Mouse (Mus musculus) kidney, embryonic 14.5 days (tissue): Measurements from ENCODE around the gene Smpd2. TPM values are rescaled to one million over a fixed set of nuclear protein-coding genes. Genes with fewer than 3 reads are reported as not detected.

Experiments used
- ATAC-seq: fragments of 200-750 bp; cut with Nextera tagmentation; 2 replicates; pipeline ENCODE4 v1.8.0; 2017; ENCODE audit warnings: moderate number of reproducible peaks, mild to moderate bottlenecking, moderate TSS enrichment, moderate library complexity; ENCODE audit not compliant: low FRiP score, low TSS enrichment
- H3K27ac ChIP-seq: fragments of 300-500 bp; sonication (generic); 2 replicates; pipeline ENCODE4 v1.5.1; 2014; ENCODE audit warnings: low read depth, mild to moderate bottlenecking, low read length, moderate library complexity, mixed read lengths
- H3K27me3 ChIP-seq: fragments of 300-500 bp; sonication (generic); 2 replicates; pipeline ENCODE4 v1.6.1; 2014; ENCODE audit warnings: mild to moderate bottlenecking, low read length; ENCODE audit not compliant: control insufficient read depth, insufficient read depth
- H3K36me3 ChIP-seq: fragments of 300-500 bp; sonication (generic); 2 replicates; pipeline ENCODE4 v1.6.1; 2014; ENCODE audit warnings: low read length, mixed read lengths; ENCODE audit not compliant: control insufficient read depth, insufficient read depth
- H3K4me1 ChIP-seq: fragments of 300-500 bp; sonication (generic); 2 replicates; pipeline ENCODE4 v1.6.1; 2014; ENCODE audit warnings: low read length, mixed read lengths; ENCODE audit not compliant: control insufficient read depth, insufficient read depth
- H3K4me2 ChIP-seq: fragments of 300-500 bp; sonication (generic); replicated peaks from 2 replicates; pipeline ENCODE4 v1.6.1; 2014; ENCODE audit warnings: low read depth, mild to moderate bottlenecking, low read length
- H3K4me3 ChIP-seq: fragments of 300-500 bp; sonication (generic); 2 replicates; pipeline ENCODE4 v1.5.1; 2014; ENCODE audit warnings: mild to moderate bottlenecking, low read length
- H3K9ac ChIP-seq: fragments of 300-500 bp; sonication (generic); 2 replicates; pipeline ENCODE4 v1.6.1; 2014; ENCODE audit warnings: low read depth, mild to moderate bottlenecking, low read length, moderate library complexity
- H3K9me3 ChIP-seq: fragments of 300-500 bp; sonication (generic); 2 replicates; pipeline ENCODE4 v1.6.1; 2016; ENCODE audit warnings: low read length; ENCODE audit not compliant: control insufficient read depth
- WGBS: fragments of 180-500 bp; shearing (Covaris S2); extraction: QIAGEN DNeasy Blood & Tissue Kit; methylation state at CpG from one replicate; pipeline ENCODE4 v1.1.7; 2014; 5-methylcytosine and 5-hydroxymethylcytosine counted together
- polyA plus RNA-seq: library from polyadenylated mRNA; unstranded; fragments of >200 nt; fragmentation: Nextera tagmentation; extraction: Ambion mirVana; gene quantifications from 2 replicates; pipeline ENCODE4 v1.2.1, GENCODE M21; 2014

Smpd2 gene
- polyA plus RNA-seq, 1 experiment from 2014 or later: 59.2 TPM

DNA sequence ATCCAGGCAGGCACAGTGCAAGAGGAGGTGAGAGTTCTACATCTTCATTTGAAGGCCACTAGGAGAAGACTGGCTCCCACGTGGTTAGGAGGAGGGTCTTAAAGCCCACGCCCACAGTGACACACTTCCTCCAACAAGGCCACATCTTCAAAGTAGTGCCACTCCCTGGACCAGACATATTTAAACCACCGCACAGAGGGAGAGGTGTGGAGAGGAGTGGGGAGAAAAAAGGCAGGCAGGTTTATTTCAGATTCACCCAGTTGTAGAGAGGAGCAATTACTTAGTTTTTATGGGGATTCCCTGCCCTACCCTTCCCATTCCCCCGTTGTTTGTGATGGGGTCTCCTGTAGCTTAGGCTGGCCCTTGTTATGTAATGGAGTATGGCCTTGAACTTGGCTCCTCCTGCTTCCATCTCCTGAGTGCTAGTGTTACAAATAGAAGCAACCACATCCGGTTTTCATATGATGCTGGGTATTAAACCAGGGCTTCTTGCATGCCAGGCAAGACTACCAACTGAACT, 17.1 kb downstream of the Smpd2 start:
- Histone ChIP-seq H3K9ac (no peak overlapping the region), H3K36me3 (no peaks in the 10 kb centered on the region), H3K27ac (no peak overlapping the region), H3K9me3 (no peaks in the 10 kb centered on the region), H3K4me3 (no peak overlapping the region), H3K27me3 (no peaks in the 10 kb centered on the region), H3K4me1 (0 out of 2 replicates have a peak, but pooled peaks cover 9% of the 10 kb centered on the region), H3K4me2 (no peak overlapping the region)
- ATAC-seq: no peak
- 72% methylated on average over 5 of the region's 5 CpGs for WGBS

DNA sequence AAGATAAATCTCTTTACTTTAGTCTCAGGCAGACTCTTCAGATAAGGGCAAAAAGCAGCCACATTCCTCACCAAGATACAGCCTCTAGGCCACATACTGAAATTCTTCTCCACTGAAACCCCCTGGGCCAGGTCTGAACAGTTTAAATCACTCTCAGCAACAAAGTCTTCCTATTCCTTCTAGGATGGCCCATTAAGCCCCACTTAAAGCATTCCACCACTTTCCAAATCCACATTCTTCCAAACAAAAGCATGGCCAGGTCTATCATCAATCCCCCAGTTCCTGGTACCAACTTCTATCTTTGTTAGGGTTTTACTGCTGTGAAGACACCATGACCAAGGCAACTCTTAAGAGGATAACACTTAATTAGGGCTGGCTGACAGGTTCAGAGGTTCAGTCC, 17.6 kb downstream of the Smpd2 start:
- no peak overlapping the region for H3K4me3 ChIP-seq
- no peak overlapping the region for H3K9ac ChIP-seq
- H3K4me2 ChIP-seq: no peak overlapping the region
- 0 out of 2 replicates have a peak, but pooled peaks cover 9% of the 10 kb centered on the region for H3K4me1 ChIP-seq
- no peaks in the 10 kb centered on the region for H3K27me3 ChIP-seq
- ATAC-seq: no peak
- H3K27ac ChIP-seq: no peak overlapping the region
- no peaks in the 10 kb centered on the region for H3K36me3 ChIP-seq
- no peaks in the 10 kb centered on the region for H3K9me3 ChIP-seq

DNA sequence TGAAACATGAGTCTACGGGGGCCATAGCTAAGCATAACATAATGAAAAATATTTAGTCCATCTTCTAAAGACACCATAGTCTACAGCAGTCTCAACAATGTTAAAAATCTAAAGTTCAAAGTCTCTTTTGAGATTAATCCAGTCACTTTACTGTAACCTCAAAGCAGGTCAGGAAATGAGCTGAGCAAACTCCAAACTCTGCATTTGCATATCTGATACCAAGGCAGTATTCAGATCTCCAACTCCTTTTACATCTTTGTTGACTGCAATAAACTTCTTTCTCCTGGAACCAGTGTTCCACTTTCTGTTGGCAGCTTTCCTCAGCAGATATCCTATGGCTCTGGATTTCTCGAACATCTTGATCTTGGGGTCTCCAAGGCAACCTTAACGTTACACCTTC, 19.5 kb downstream of the Smpd2 start:
- Histone ChIP-seq H3K9me3 (no peaks in the 10 kb centered on the region), H3K4me2 (no peak overlapping the region), H3K27me3 (no peaks in the 10 kb centered on the region), H3K9ac (no peak overlapping the region), H3K4me3 (no peak overlapping the region), H3K27ac (no peak overlapping the region), H3K4me1 (0 out of 2 replicates have a peak, but pooled peaks cover 5% of the 10 kb centered on the region), H3K36me3 (0 out of 2 replicates have a peak, but pooled peaks cover 6% of the 10 kb centered on the region)
- WGBS: 84% methylated on average over 3 of the region's 3 CpGs
- ATAC-seq: no peak

DNA sequence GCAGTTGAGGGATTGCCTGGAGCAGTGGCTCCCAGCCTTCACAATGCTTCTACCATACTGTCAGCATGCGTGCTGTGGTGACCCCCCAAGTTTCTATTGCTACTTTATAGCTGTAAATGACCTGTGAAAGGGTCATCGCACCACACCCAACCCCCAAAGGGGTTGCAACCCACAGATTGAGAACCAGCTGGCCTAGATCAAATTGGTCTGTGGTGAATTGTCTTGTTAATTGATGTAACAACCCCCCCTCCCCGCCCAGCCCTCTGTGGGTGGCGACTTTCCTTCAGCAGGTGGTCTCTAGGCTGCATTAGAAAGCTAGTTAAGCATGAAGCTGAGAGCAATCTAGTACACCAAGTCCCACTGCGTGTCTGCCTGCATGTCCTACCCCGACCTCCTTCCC, 22.8 kb downstream of the Smpd2 start:
- no peaks in the 10 kb centered on the region for H3K4me1 ChIP-seq
- no peak overlapping the region for H3K4me2 ChIP-seq
- H3K4me3 ChIP-seq: no peak overlapping the region
- no peaks in the 10 kb centered on the region for H3K27me3 ChIP-seq
- H3K9me3 ChIP-seq: no peaks in the 10 kb centered on the region
- no peak overlapping the region for H3K27ac ChIP-seq
- peaks cover 29% of the 10 kb centered on the region for H3K36me3 ChIP-seq
- ATAC-seq: no peak
- 21% methylated on average over 6 of the region's 6 CpGs for WGBS
- H3K9ac ChIP-seq: no peak overlapping the region

GRCm38 (mm10) chr10:41464401-41464955, 25.7 kb downstream of the Smpd2 start:
- peaks cover 41% of the 10 kb centered on the region for H3K36me3 ChIP-seq
- H3K4me3 ChIP-seq: no peak overlapping the region
- no peaks in the 10 kb centered on the region for H3K4me1 ChIP-seq
- no peak for ATAC-seq
- 58% methylated on average over 15 of the region's 15 CpGs for WGBS
- no peak overlapping the region for H3K4me2 ChIP-seq
- no peaks in the 10 kb centered on the region for H3K9me3 ChIP-seq
- H3K27ac ChIP-seq: no peak overlapping the region
- H3K27me3 ChIP-seq: no peaks in the 10 kb centered on the region
- H3K9ac ChIP-seq: no peak overlapping the region

DNA sequence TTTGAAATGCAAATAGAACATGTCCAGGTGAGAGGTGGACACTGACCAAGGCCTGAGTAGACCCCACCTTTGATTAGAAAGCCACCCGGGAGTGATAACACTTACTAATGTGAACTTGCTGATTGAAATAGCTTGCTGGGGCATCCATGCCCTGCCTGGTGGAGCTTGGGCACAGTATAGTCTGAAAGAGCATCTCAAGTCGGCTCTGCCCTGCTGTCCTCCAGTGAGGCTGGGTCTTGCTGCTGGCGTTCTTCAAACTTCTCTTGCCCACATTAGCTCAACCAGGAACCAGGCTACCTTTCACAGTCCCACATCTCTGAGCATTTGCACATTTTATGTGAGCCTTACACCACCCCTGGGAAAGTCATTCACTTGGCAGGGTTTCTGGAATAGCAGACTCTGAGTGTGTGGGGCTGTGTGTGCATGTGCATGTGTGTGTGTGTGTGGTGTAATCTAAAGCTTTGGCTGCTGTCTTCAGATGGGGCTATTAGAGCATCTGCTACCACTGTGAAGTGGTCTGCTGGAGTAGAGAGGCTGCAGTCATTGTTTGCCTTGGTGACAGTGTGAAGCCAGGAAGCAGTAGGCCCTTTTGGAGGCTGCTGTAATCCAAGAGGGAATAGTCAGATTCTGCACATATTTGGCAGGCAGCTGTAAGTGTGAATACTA, 29.0 kb downstream of the Smpd2 start:
- no peak for ATAC-seq
- no peak overlapping the region for H3K27ac ChIP-seq
- H3K9ac ChIP-seq: no peak overlapping the region
- H3K4me2 ChIP-seq: no peak overlapping the region
- no peaks in the 10 kb centered on the region for H3K4me1 ChIP-seq
- no peaks in the 10 kb centered on the region for H3K27me3 ChIP-seq
- H3K4me3 ChIP-seq: no peak overlapping the region
- peaks cover 49% of the 10 kb centered on the region for H3K36me3 ChIP-seq
- 88% methylated on average over 3 of the region's 3 CpGs for WGBS
- H3K9me3 ChIP-seq: no peaks in the 10 kb centered on the region

- H3K4me3 ChIP-seq: no peak overlapping the region
- H3K4me1 ChIP-seq: no peaks in the 10 kb centered on the region
- no peak overlapping the region for H3K4me2 ChIP-seq
- no peak overlapping the region for H3K9ac ChIP-seq
- H3K36me3 ChIP-seq: peaks cover 48% of the 10 kb centered on the region
- H3K9me3 ChIP-seq: no peaks in the 10 kb centered on the region
- no peak for ATAC-seq
- H3K27ac ChIP-seq: no peak overlapping the region
- H3K27me3 ChIP-seq: no peaks in the 10 kb centered on the region
- 13% methylated on average over 2 of the region's 2 CpGs for WGBS
Measured at GRCm38 (mm10) chr10:41460501-41460900, 29.7 kb downstream of the Smpd2 start.

GRCm38 (mm10) chr10:41459990-41460389, 30.2 kb downstream of the Smpd2 start:
- Histone ChIP-seq H3K9me3 (no peaks in the 10 kb centered on the region), H3K36me3 (peaks cover 46% of the 10 kb centered on the region), H3K9ac (no peak overlapping the region), H3K27me3 (no peaks in the 10 kb centered on the region), H3K4me1 (no peaks in the 10 kb centered on the region), H3K4me2 (no peak overlapping the region), H3K27ac (no peak overlapping the region), H3K4me3 (no peak overlapping the region)
- no peak for ATAC-seq
- 85% methylated on average over 4 of the region's 4 CpGs for WGBS

DNA sequence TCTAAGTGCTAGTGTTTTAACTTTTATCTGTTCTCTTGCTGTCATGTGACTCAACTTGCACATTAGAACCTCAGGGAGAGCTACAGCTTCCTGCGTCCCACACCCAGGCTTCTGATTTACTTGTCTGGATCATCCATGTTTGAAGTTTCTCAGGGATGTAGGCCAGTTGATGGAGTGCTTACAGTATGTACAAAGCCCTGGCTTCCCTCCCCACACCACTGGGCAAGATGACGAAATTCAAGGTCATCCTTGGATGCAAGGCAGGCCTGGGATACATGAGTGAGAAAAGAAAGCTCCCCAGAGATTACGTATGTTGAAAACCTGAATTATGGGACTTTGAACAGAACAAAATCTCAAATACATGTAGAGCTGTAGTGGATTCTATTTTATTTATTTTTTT, 37.4 kb downstream of the Smpd2 start:
- H3K36me3 ChIP-seq: peaks cover 16% of the 10 kb centered on the region; the same call in 1 of the 2 replicates

More for the DNA sequence above, 37.4 kb downstream of the Smpd2 start:
- Histone ChIP-seq H3K9me3 (no peaks in the 10 kb centered on the region), H3K27me3 (no peaks in the 10 kb centered on the region), H3K4me1 (peaks cover 7% of the 10 kb centered on the region), H3K9ac (no peak overlapping the region), H3K4me2 (no peak overlapping the region), H3K27ac (no peak overlapping the region), H3K4me3 (no peak overlapping the region)
- no peak for ATAC-seq
- 87% methylated on average over 3 of the region's 3 CpGs for WGBS
